Mouse (Mus musculus): Measurements from ENCODE around the gene Prkd2. TPM values are rescaled to one million over a fixed set of nuclear protein-coding genes. Genes with fewer than 3 reads are reported as not detected.
A peak's percentile ranks its signal among the peaks of the same experiment; 100 is the strongest.

The Prkd2 gene
- polyA plus RNA-seq, 1 experiment from 2014 or later, result 11.0 TPM

- peak; percentile 71 for DNase-seq (ENCODE audit: low spot score)
- Histone ChIP-seq H3K27me3 (ENCODE audit: control insufficient read depth, insufficient read depth, low read length) (peaks cover 28% of the 10 kb centered on the region), H3K4me2 (ENCODE audit: low read depth, low read length, severe bottlenecking) (peak overlapping the region; percentile 61), H3K36me3 (ENCODE audit: control insufficient read depth, insufficient read depth, low read length) (no peaks in the 10 kb centered on the region; the same call in 1 of the 2 replicates), H3K9me3 (ENCODE audit: control insufficient read depth, low read length) (no peaks in the 10 kb centered on the region), H3K27ac (ENCODE audit: low read depth, low read length) (no peak overlapping the region), H3K4me1 (replicated peaks; ENCODE audit: control insufficient read depth, insufficient read depth, low read length) (peaks cover 24% of the 10 kb centered on the region), H3K9ac (ENCODE audit: low read length) (peak overlapping the region; percentile 37), H3K4me3 (ENCODE audit: low read depth, low read length) (peak overlapping the region; percentile 30)
- ATAC-seq (replicated peaks; ENCODE audit: low FRiP score), result no peak
- 7% methylated on average over 90 of the region's 90 CpGs for WGBS
Measured at GRCm38 (mm10) chr7:16810920-16811648, 31.6 kb upstream of the Prkd2 start.

GRCm38 (mm10) chr7:16811649-16812070 is 31.0 kb upstream of the Prkd2 start:
- Histone ChIP-seq H3K4me1 (replicated peaks; ENCODE audit: control insufficient read depth, insufficient read depth, low read length) (peaks cover 24% of the 10 kb centered on the region), H3K9ac (ENCODE audit: low read length) (peak overlapping the region; percentile 37), H3K36me3 (ENCODE audit: control insufficient read depth, insufficient read depth, low read length) (no peaks in the 10 kb centered on the region; the same call in 1 of the 2 replicates), H3K9me3 (ENCODE audit: control insufficient read depth, low read length) (no peaks in the 10 kb centered on the region), H3K27me3 (ENCODE audit: control insufficient read depth, insufficient read depth, low read length) (peaks cover 28% of the 10 kb centered on the region), H3K4me3 (ENCODE audit: low read depth, low read length) (peak overlapping the region; percentile 30), H3K27ac (ENCODE audit: low read depth, low read length) (no peak overlapping the region), H3K4me2 (ENCODE audit: low read depth, low read length, severe bottlenecking) (peak overlapping the region; percentile 61)
- DNase-seq (ENCODE audit: low spot score), result no peak
- WGBS, result 8% methylated on average over 17 of the region's 17 CpGs
- no peak for ATAC-seq (replicated peaks; ENCODE audit: low FRiP score)

- no peak overlapping the region for H3K27ac ChIP-seq (ENCODE audit: low read depth, low read length)
- peaks cover 25% of the 10 kb centered on the region for H3K4me1 ChIP-seq (replicated peaks; ENCODE audit: control insufficient read depth, insufficient read depth, low read length)
- H3K9ac ChIP-seq (ENCODE audit: low read length), result no peak overlapping the region
- no peaks in the 10 kb centered on the region for H3K9me3 ChIP-seq (ENCODE audit: control insufficient read depth, low read length)
- ATAC-seq (replicated peaks; ENCODE audit: low FRiP score), result no peak
- no peak overlapping the region for H3K4me3 ChIP-seq (ENCODE audit: low read depth, low read length)
- WGBS, result 74% methylated on average over 2 of the region's 2 CpGs
- peaks cover 28% of the 10 kb centered on the region for H3K27me3 ChIP-seq (ENCODE audit: control insufficient read depth, insufficient read depth, low read length)
- no peak overlapping the region for H3K4me2 ChIP-seq (ENCODE audit: low read depth, low read length, severe bottlenecking)
- no peak for DNase-seq (ENCODE audit: low spot score)
- no peaks in the 10 kb centered on the region; the same call in 1 of the 2 replicates for H3K36me3 ChIP-seq (ENCODE audit: control insufficient read depth, insufficient read depth, low read length)
Measured at GRCm38 (mm10) chr7:16812505-16812904, 30.2 kb upstream of the Prkd2 start.

- 13% methylated on average over 1 of the region's 1 CpGs for WGBS
- peak; percentile 64 for ATAC-seq (replicated peaks; ENCODE audit: low FRiP score)
- peak within 1 kb of the TSS; percentile 99 for H3K9ac ChIP-seq (ENCODE audit: low read length)
- H3K4me3 ChIP-seq (ENCODE audit: low read depth, low read length), result peak within 1 kb of the TSS; percentile 97
- peaks cover 29% of the 10 kb centered on the region for H3K4me1 ChIP-seq (replicated peaks; ENCODE audit: control insufficient read depth, insufficient read depth, low read length)
- peak within 1 kb of the TSS; percentile 98 for H3K27ac ChIP-seq (ENCODE audit: low read depth, low read length)
- H3K36me3 ChIP-seq (ENCODE audit: control insufficient read depth, insufficient read depth, low read length), result no peaks in the 10 kb centered on the region; the same call in 1 of the 2 replicates
- peak within 1 kb of the TSS; percentile 98 for H3K4me2 ChIP-seq (ENCODE audit: low read depth, low read length, severe bottlenecking)
- no peak for DNase-seq (ENCODE audit: low spot score)
- H3K9me3 ChIP-seq (ENCODE audit: control insufficient read depth, low read length), result no peaks in the 10 kb centered on the region
- peaks cover 26% of the 10 kb centered on the region for H3K27me3 ChIP-seq (ENCODE audit: control insufficient read depth, insufficient read depth, low read length)
Measured at GRCm38 (mm10) chr7:16815351-16815941, 27.3 kb upstream of the Prkd2 start, which contains the start of gene Strn4. Strn4 (plus strand) TSS chr7:16815889.

- no peaks in the 10 kb centered on the region for H3K9me3 ChIP-seq (ENCODE audit: control insufficient read depth, low read length)
- peak overlapping the region; percentile 98 for H3K27ac ChIP-seq (ENCODE audit: low read depth, low read length)
- under 1% methylated on average over 41 of the region's 55 CpGs for WGBS
- peak overlapping the region; percentile 99 for H3K9ac ChIP-seq (ENCODE audit: low read length)
- peak overlapping the region; percentile 98 for H3K4me2 ChIP-seq (ENCODE audit: low read depth, low read length, severe bottlenecking)
- peak overlapping the region; percentile 97 for H3K4me3 ChIP-seq (ENCODE audit: low read depth, low read length)
- ATAC-seq (replicated peaks; ENCODE audit: low FRiP score) (peak; percentile 88), DNase-seq (ENCODE audit: low spot score) (peak; percentile 90)
- H3K27me3 ChIP-seq (ENCODE audit: control insufficient read depth, insufficient read depth, low read length), result peaks cover 19% of the 10 kb centered on the region
- H3K36me3 ChIP-seq (ENCODE audit: control insufficient read depth, insufficient read depth, low read length), result no peaks in the 10 kb centered on the region; the same call in 1 of the 2 replicates
- H3K4me1 ChIP-seq (replicated peaks; ENCODE audit: control insufficient read depth, insufficient read depth, low read length), result peaks cover 24% of the 10 kb centered on the region
Measured at GRCm38 (mm10) chr7:16816078-16816474, 26.6 kb upstream of the Prkd2 start.

GRCm38 (mm10) chr7:16816475-16817122 is 26.1 kb upstream of the Prkd2 start, which contains the start of gene Fkrp:
Fkrp (minus strand) TSS chr7:16816732.
- peak within 1 kb of the TSS; percentile 98 for H3K4me2 ChIP-seq (ENCODE audit: low read depth, low read length, severe bottlenecking)
- peaks cover 21% of the 10 kb centered on the region for H3K4me1 ChIP-seq (replicated peaks; ENCODE audit: control insufficient read depth, insufficient read depth, low read length)
- H3K27me3 ChIP-seq (ENCODE audit: control insufficient read depth, insufficient read depth, low read length), result peaks cover 14% of the 10 kb centered on the region
- H3K27ac ChIP-seq (ENCODE audit: low read depth, low read length), result peak within 1 kb of the TSS; percentile 98
- WGBS, result under 1% methylated on average over 55 of the region's 64 CpGs
- H3K9ac ChIP-seq (ENCODE audit: low read length), result peak within 1 kb of the TSS; percentile 99
- no peaks in the 10 kb centered on the region; the same call in 1 of the 2 replicates for H3K36me3 ChIP-seq (ENCODE audit: control insufficient read depth, insufficient read depth, low read length)
- no peaks in the 10 kb centered on the region for H3K9me3 ChIP-seq (ENCODE audit: control insufficient read depth, low read length)
- peak; percentile 83 for DNase-seq (ENCODE audit: low spot score)
- peak within 1 kb of the TSS; percentile 97 for H3K4me3 ChIP-seq (ENCODE audit: low read depth, low read length)
- ATAC-seq (replicated peaks; ENCODE audit: low FRiP score), result peak; percentile 74

GRCm38 (mm10) chr7:16817693-16818092 is 25.0 kb upstream of the Prkd2 start:
- H3K27ac ChIP-seq (ENCODE audit: low read depth, low read length), result no peak overlapping the region
- DNase-seq (ENCODE audit: low spot score) (no peak), ATAC-seq (replicated peaks; ENCODE audit: low FRiP score) (no peak)
- H3K4me1 ChIP-seq (replicated peaks; ENCODE audit: control insufficient read depth, insufficient read depth, low read length), result peaks cover 18% of the 10 kb centered on the region
- no peaks in the 10 kb centered on the region; the same call in 1 of the 2 replicates for H3K36me3 ChIP-seq (ENCODE audit: control insufficient read depth, insufficient read depth, low read length)
- WGBS, result 58% methylated on average over 3 of the region's 3 CpGs
- peak overlapping the region; percentile 98 for H3K4me2 ChIP-seq (ENCODE audit: low read depth, low read length, severe bottlenecking)
- peak overlapping the region; percentile 97 for H3K4me3 ChIP-seq (ENCODE audit: low read depth, low read length)
- no peaks in the 10 kb centered on the region for H3K9me3 ChIP-seq (ENCODE audit: control insufficient read depth, low read length)
- H3K9ac ChIP-seq (ENCODE audit: low read length), result peak overlapping the region; percentile 99
- 0 out of 2 replicates have a peak, but pooled peaks cover 3% of the 10 kb centered on the region for H3K27me3 ChIP-seq (ENCODE audit: control insufficient read depth, insufficient read depth, low read length)

GRCm38 (mm10) chr7:16819794-16820193 is 22.9 kb upstream of the Prkd2 start:
- Histone ChIP-seq H3K27ac (ENCODE audit: low read depth, low read length) (no peak overlapping the region), H3K27me3 (ENCODE audit: control insufficient read depth, insufficient read depth, low read length) (no peaks in the 10 kb centered on the region), H3K36me3 (ENCODE audit: control insufficient read depth, insufficient read depth, low read length) (no peaks in the 10 kb centered on the region; the same call in 1 of the 2 replicates), H3K4me3 (ENCODE audit: low read depth, low read length) (no peak overlapping the region), H3K4me2 (ENCODE audit: low read depth, low read length, severe bottlenecking) (no peak overlapping the region), H3K4me1 (replicated peaks; ENCODE audit: control insufficient read depth, insufficient read depth, low read length) (peaks cover 18% of the 10 kb centered on the region), H3K9ac (ENCODE audit: low read length) (no peak overlapping the region), H3K9me3 (ENCODE audit: control insufficient read depth, low read length) (no peaks in the 10 kb centered on the region)
- no peak for DNase-seq (ENCODE audit: low spot score)
- no peak for ATAC-seq (replicated peaks; ENCODE audit: low FRiP score)
- 86% methylated on average over 5 of the region's 5 CpGs for WGBS
